Mouse (Mus musculus): ENCODE measurements around the gene Cuedc1. TPM values are rescaled to one million over a fixed set of nuclear protein-coding genes. Genes with fewer than 3 reads are reported as not detected.

Cuedc1 gene
- polyA plus RNA-seq, 1 experiment: 15.5 TPM

- H3K36me3 ChIP-seq (ENCODE audit: control insufficient read depth, insufficient read depth, low read length): no peaks in the 10 kb centered on the region
- peaks cover 8% of the 10 kb centered on the region for H3K4me1 ChIP-seq (replicated peaks; ENCODE audit: control insufficient read depth, insufficient read depth, low read length)
- 93% methylated on average over 32 of the region's 32 CpGs for WGBS
- no peak overlapping the region for H3K4me3 ChIP-seq (ENCODE audit: control insufficient read depth, insufficient read depth, low read length)
- no peaks in the 10 kb centered on the region for H3K27me3 ChIP-seq (ENCODE audit: control insufficient read depth, insufficient read depth, low read length)
- H3K27ac ChIP-seq (ENCODE audit: control insufficient read depth, insufficient read depth, low read length): no peak overlapping the region
- no peak for TF ChIP-seq POLR2A (IDR thresholded peaks at IDR 0.05; ENCODE audit: control insufficient read depth, extremely low read depth, insufficient read depth, low read length, poor library complexity)
- no peak for TF ChIP-seq CTCF (IDR thresholded peaks at IDR 0.05; ENCODE audit: borderline replicate concordance, control insufficient read depth, extremely low read depth, insufficient read depth, low read length, poor library complexity)
- DNase-seq: no peak
These were observed 71.7 kb downstream of the Cuedc1 start for GRCm38 (mm10) chr11:88169531-88170040.

GRCm38 (mm10) chr11:88170606-88171005 is 72.7 kb downstream of the Cuedc1 start:
- no peaks in the 10 kb centered on the region for H3K36me3 ChIP-seq (ENCODE audit: control insufficient read depth, insufficient read depth, low read length)
- no peak overlapping the region for H3K4me3 ChIP-seq (ENCODE audit: control insufficient read depth, insufficient read depth, low read length)
- no peak overlapping the region for H3K27ac ChIP-seq (ENCODE audit: control insufficient read depth, insufficient read depth, low read length)
- H3K4me1 ChIP-seq (replicated peaks; ENCODE audit: control insufficient read depth, insufficient read depth, low read length): no peaks in the 10 kb centered on the region
- H3K27me3 ChIP-seq (ENCODE audit: control insufficient read depth, insufficient read depth, low read length): no peaks in the 10 kb centered on the region
- no peak for DNase-seq
- TF ChIP-seq POLR2A (IDR thresholded peaks at IDR 0.05; ENCODE audit: control insufficient read depth, extremely low read depth, insufficient read depth, low read length, poor library complexity): no peak
- TF ChIP-seq CTCF (IDR thresholded peaks at IDR 0.05; ENCODE audit: borderline replicate concordance, control insufficient read depth, extremely low read depth, insufficient read depth, low read length, poor library complexity): no peak
- WGBS: 93% methylated on average over 3 of the region's 3 CpGs

- DNase-seq: no peak
- WGBS: 93% methylated on average over 15 of the region's 15 CpGs
- TF ChIP-seq POLR2A (IDR thresholded peaks at IDR 0.05; ENCODE audit: control insufficient read depth, extremely low read depth, insufficient read depth, low read length, poor library complexity) (no peak), CTCF (IDR thresholded peaks at IDR 0.05; ENCODE audit: borderline replicate concordance, control insufficient read depth, extremely low read depth, insufficient read depth, low read length, poor library complexity) (no peak)
- Histone ChIP-seq H3K4me3 (ENCODE audit: control insufficient read depth, insufficient read depth, low read length) (no peak overlapping the region), H3K27me3 (ENCODE audit: control insufficient read depth, insufficient read depth, low read length) (no peaks in the 10 kb centered on the region), H3K36me3 (ENCODE audit: control insufficient read depth, insufficient read depth, low read length) (no peaks in the 10 kb centered on the region), H3K4me1 (replicated peaks; ENCODE audit: control insufficient read depth, insufficient read depth, low read length) (no peaks in the 10 kb centered on the region), H3K27ac (ENCODE audit: control insufficient read depth, insufficient read depth, low read length) (no peak overlapping the region)
These were observed 74.1 kb downstream of the Cuedc1 start for GRCm38 (mm10) chr11:88171876-88172442.

GRCm38 (mm10) chr11:88172601-88173325 is 74.9 kb downstream of the Cuedc1 start:
- Histone ChIP-seq H3K27me3 (ENCODE audit: control insufficient read depth, insufficient read depth, low read length) (no peaks in the 10 kb centered on the region), H3K27ac (ENCODE audit: control insufficient read depth, insufficient read depth, low read length) (no peak overlapping the region), H3K36me3 (ENCODE audit: control insufficient read depth, insufficient read depth, low read length) (no peaks in the 10 kb centered on the region), H3K4me1 (replicated peaks; ENCODE audit: control insufficient read depth, insufficient read depth, low read length) (no peaks in the 10 kb centered on the region), H3K4me3 (ENCODE audit: control insufficient read depth, insufficient read depth, low read length) (no peak overlapping the region)
- DNase-seq: no peak
- TF ChIP-seq CTCF (IDR thresholded peaks at IDR 0.05; ENCODE audit: borderline replicate concordance, control insufficient read depth, extremely low read depth, insufficient read depth, low read length, poor library complexity) (no peak), POLR2A (IDR thresholded peaks at IDR 0.05; ENCODE audit: control insufficient read depth, extremely low read depth, insufficient read depth, low read length, poor library complexity) (no peak)
- WGBS: 92% methylated on average over 10 of the region's 10 CpGs

- Histone ChIP-seq H3K27me3 (ENCODE audit: control insufficient read depth, insufficient read depth, low read length) (no peaks in the 10 kb centered on the region), H3K27ac (ENCODE audit: control insufficient read depth, insufficient read depth, low read length) (no peak overlapping the region)
- WGBS: 77% methylated on average over 9 of the region's 9 CpGs
These were observed 75.6 kb downstream of the Cuedc1 start for GRCm38 (mm10) chr11:88173386-88174025.

GRCm38 (mm10) chr11:88180467-88180958 is 82.7 kb downstream of the Cuedc1 start:
- H3K27ac ChIP-seq (ENCODE audit: control insufficient read depth, insufficient read depth, low read length): no peak overlapping the region
- no peak for TF ChIP-seq CTCF (IDR thresholded peaks at IDR 0.05; ENCODE audit: borderline replicate concordance, control insufficient read depth, extremely low read depth, insufficient read depth, low read length, poor library complexity)
- no peak for TF ChIP-seq POLR2A (IDR thresholded peaks at IDR 0.05; ENCODE audit: control insufficient read depth, extremely low read depth, insufficient read depth, low read length, poor library complexity)
- H3K27me3 ChIP-seq (ENCODE audit: control insufficient read depth, insufficient read depth, low read length): no peaks in the 10 kb centered on the region
- H3K4me1 ChIP-seq (replicated peaks; ENCODE audit: control insufficient read depth, insufficient read depth, low read length): peaks cover 10% of the 10 kb centered on the region
- 74% methylated on average over 6 of the region's 6 CpGs for WGBS
- DNase-seq: no peak
- no peaks in the 10 kb centered on the region for H3K36me3 ChIP-seq (ENCODE audit: control insufficient read depth, insufficient read depth, low read length)
- no peak overlapping the region for H3K4me3 ChIP-seq (ENCODE audit: control insufficient read depth, insufficient read depth, low read length)

More at GRCm38 (mm10) chr11:88173386-88174025, 75.6 kb downstream of the Cuedc1 start:
- no peak overlapping the region for H3K4me3 ChIP-seq (ENCODE audit: control insufficient read depth, insufficient read depth, low read length)
- no peaks in the 10 kb centered on the region for H3K36me3 ChIP-seq (ENCODE audit: control insufficient read depth, insufficient read depth, low read length)
- DNase-seq: no peak
- H3K4me1 ChIP-seq (replicated peaks; ENCODE audit: control insufficient read depth, insufficient read depth, low read length): no peaks in the 10 kb centered on the region
- TF ChIP-seq POLR2A (IDR thresholded peaks at IDR 0.05; ENCODE audit: control insufficient read depth, extremely low read depth, insufficient read depth, low read length, poor library complexity) (no peak), CTCF (IDR thresholded peaks at IDR 0.05; ENCODE audit: borderline replicate concordance, control insufficient read depth, extremely low read depth, insufficient read depth, low read length, poor library complexity) (no peak)

All from thymus, adult 2 months (tissue).